Mouse (Mus musculus): Measurements from ENCODE around the gene Dazap2.

Gene Dazap2

DNA sequence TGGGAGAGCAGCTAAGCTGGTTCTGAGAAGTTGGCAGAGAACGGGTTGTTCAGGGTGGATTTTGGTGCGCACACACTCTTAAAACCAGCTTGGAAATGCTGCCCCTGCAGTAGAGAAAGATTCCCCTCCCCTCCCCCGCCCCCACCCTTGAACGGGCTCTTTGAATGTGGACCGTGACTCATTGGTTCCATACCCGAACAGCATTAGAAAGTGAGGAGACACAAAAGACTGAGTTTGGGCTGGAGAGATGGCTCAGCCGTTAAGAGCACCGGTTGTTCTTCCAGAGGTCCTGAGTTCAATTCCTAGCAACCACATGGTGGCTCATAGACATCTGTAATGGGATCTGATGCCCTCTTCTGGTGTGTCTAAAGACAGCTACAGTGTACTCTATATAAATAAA lies 54.9 kb downstream of the Dazap2 start:
- POLR2A ChIA-PET, result interaction anchor here in 1 of 4 experiments (0.8 to 2.1 kb wide), 3 partner anchors 9 to 35 kb away, joined by 3 to 5 read pairs (median 3); no protein-coding TSS in a partner anchor

More for the DNA sequence above, 54.9 kb downstream of the Dazap2 start:
- CTCF ChIA-PET, result interaction anchor here in 2 of 4 experiments (0.6 to 2.6 kb wide), 3 partner anchors 13 to 292 kb away, joined by 3 to 15 read pairs (median 8); partner anchors contain the start of gene Dazap2 (in 1 of the 2)

Data from embryonic stem cell, embryonic (primary cell).